Mouse (Mus musculus): ENCODE data around the gene Usp6nl. TPM values are rescaled to one million over a fixed set of nuclear protein-coding genes. Genes with fewer than 3 reads are reported as not detected.
A peak's percentile ranks its signal among the peaks of the same experiment; 100 is the strongest.

Usp6nl gene
- total RNA-seq, 1 experiment from 2014 or later = 24.0 TPM

GRCm38 (mm10) chr2:6363922-6364321 is 41.5 kb downstream of the Usp6nl start:
- ATAC-seq (replicated peaks; ENCODE audit: low read depth, poor library complexity, severe bottlenecking) = no peak

- peak; percentile 80 for ATAC-seq (replicated peaks; ENCODE audit: low read depth, poor library complexity, severe bottlenecking)
These were observed 44.1 kb downstream of the Usp6nl start for GRCm38 (mm10) chr2:6366521-6366928.

GRCm38 (mm10) chr2:6366973-6367372 is 44.5 kb downstream of the Usp6nl start:
- no peak for ATAC-seq (replicated peaks; ENCODE audit: low read depth, poor library complexity, severe bottlenecking)

- ATAC-seq (replicated peaks; ENCODE audit: low read depth, poor library complexity, severe bottlenecking) = no peak
These were observed 45.0 kb downstream of the Usp6nl start for GRCm38 (mm10) chr2:6367497-6367896.

- ATAC-seq (replicated peaks; ENCODE audit: low read depth, poor library complexity, severe bottlenecking) = no peak
These were observed 51.7 kb downstream of the Usp6nl start for GRCm38 (mm10) chr2:6374216-6374615.

DNA sequence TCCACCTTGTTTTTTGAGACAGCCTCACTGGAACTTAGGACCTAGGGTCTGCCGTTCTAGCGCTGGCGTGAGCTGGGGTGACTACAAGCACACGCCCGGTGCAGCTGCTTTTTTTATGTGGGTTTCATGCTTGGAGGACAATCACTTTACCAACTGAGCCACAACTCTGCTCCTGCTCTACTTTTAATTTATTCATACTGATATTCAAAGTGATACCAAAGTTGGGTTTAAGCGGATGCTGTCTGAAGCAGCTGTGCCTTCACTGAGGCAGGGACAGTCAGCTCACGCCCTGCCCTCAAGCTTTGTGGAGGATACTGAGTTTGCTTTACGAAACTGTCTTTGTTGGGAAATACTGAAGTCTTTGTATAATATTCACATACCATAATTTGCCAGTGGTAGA is 53.6 kb downstream of the Usp6nl start:
- no peak for ATAC-seq (replicated peaks; ENCODE audit: low read depth, poor library complexity, severe bottlenecking)

DNA sequence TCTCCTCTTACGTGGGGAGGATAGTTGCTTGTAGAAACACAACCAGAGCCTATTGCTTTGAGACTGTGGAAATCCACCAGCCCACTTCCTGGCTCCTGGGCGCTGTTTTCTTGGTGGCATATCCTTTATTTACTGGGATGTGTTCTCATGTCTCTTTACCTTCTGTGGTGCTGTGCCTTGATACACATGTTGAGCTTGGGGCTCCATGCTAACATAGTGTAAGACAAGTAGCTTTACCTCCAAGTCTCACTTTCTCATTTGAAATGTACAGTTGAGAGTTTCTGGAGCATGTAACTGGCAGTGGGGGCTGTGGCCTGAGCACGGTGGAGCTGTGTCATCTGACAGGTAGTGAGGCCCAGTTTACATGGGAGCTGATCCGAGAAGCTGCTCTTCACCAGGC is 54.5 kb downstream of the Usp6nl start:
- ATAC-seq (replicated peaks; ENCODE audit: low read depth, poor library complexity, severe bottlenecking) = no peak

DNA sequence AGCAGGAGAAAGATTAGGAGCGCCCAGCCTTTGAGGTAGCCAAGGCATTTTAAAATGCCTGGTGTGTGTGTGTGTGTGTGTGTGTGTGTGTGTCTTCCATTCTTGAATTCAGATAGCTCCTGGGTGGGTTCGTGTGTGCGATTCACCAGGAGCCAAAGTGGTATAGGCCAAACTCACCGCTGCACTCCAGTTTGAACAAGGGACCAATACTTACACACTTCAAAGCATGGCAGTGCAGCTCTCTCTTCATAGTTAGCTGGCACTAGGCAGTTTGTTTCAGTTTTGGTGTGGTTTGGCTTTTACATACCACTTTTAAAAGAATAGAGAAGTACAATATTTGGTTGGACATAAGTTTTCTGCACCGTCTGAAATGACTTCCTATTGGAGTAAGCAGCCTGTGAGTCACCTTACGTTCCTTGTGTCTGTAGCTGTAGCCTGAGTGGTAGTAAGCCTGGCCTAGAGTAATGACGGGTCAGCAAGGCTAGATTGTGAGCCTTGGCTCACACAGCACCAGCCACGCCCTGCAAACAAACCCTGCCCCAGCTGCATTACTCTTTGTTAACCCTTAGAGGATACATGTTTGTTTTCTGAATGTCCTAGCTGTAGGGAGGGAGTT is 56.2 kb downstream of the Usp6nl start:
- ATAC-seq (replicated peaks; ENCODE audit: low read depth, poor library complexity, severe bottlenecking) = peak; percentile 87

DNA sequence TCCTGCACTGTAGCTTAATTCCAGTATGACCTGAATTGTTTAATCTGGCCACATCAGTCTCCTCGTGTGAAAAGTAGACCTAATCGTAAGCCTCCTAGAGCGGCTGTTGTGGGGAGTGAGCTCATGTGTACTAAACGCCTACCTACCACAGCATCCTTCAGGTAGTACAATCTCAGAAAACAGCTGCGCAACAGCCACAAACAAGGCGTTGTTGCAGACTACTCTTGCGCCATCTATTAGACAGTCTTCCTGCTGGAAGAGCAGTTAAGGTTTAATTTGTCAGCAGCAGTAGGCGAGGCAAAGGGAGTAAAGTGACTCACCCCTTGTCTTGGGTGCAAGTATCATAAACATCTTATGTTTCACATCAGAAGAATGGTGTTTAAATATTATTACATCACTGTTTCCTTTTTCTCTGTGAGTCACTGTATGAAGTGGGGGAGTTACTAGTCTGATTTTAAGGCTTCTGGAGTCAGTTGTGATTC is 57.3 kb downstream of the Usp6nl start:
- ATAC-seq (replicated peaks; ENCODE audit: low read depth, poor library complexity, severe bottlenecking) = peak; percentile 15; the same call in 1 of the 2 replicates

- ATAC-seq (replicated peaks; ENCODE audit: low read depth, poor library complexity, severe bottlenecking) = no peak
These were observed 57.9 kb downstream of the Usp6nl start for GRCm38 (mm10) chr2:6380401-6380800.

- peak; percentile 76 for ATAC-seq (replicated peaks; ENCODE audit: low read depth, poor library complexity, severe bottlenecking)
These were observed 62.1 kb downstream of the Usp6nl start for GRCm38 (mm10) chr2:6384407-6385146.

- ATAC-seq (replicated peaks; ENCODE audit: low read depth, poor library complexity, severe bottlenecking) = no peak
These were observed 66.7 kb downstream of the Usp6nl start for GRCm38 (mm10) chr2:6389162-6389561.

- no peak for ATAC-seq (replicated peaks; ENCODE audit: low read depth, poor library complexity, severe bottlenecking)
These were observed 68.8 kb downstream of the Usp6nl start for GRCm38 (mm10) chr2:6391261-6391660.

GRCm38 (mm10) chr2:6391940-6392339 is 69.5 kb downstream of the Usp6nl start:
- ATAC-seq (replicated peaks; ENCODE audit: low read depth, poor library complexity, severe bottlenecking) = no peak

DNA sequence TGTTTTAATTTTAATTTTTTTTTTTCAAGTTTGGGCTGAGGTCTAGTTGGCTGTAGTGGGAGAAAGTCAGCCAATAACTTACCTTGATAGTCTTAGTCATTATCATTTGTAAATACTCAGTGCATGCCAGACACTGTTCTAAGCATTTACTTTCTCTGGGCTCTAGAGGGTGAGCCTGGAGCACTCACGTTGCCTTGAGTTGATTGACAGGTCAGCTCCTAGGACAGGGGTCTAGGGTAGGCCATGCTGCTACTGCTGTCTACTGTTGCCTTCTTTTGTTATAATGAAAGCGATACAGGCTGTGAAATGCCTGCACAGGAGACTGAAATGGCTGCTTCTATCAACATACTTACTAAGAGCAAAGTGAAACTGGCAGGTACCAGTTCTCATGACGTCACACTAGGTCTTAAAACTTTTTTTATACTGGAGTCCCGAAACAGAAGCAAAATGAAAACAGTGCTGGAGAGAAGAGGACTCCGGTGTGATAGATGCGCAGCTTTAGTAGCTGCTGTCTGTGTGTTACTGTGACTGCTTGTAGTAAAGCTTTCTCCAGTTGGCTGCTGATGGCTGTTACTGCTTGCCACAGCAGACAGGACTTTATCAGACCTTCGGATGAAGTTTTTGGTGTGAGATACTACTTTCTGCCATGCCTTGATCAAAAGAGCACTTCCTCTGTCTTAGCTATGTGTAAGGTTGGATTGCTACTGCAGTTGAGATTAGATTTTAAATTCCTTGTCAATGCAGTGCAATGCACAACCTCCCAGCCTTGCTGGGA is 73.6 kb downstream of the Usp6nl start:
- ATAC-seq (replicated peaks; ENCODE audit: low read depth, poor library complexity, severe bottlenecking) = peak; percentile 43

- peak; percentile 43 for ATAC-seq (replicated peaks; ENCODE audit: low read depth, poor library complexity, severe bottlenecking)
These were observed 74.2 kb downstream of the Usp6nl start for GRCm38 (mm10) chr2:6396626-6397146.

DNA sequence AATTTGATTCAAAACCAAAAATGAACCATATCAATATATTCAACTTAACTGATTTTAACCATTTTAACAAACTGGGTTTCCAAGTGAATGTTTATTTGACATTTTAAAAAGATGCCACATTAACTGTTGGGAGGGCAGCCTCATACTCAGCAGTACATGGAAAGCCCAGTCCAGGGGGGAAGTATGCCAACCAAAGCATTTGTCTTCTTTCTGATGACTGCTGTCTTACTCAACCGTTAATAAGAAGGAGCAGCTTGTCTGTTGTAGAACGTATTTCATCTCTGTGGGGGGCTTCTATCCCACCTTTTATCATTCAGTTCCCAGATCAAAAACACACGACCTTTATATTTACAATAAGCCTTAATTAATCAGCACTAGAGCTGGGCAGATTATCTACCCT is 74.7 kb downstream of the Usp6nl start:
- no peak for ATAC-seq (replicated peaks; ENCODE audit: low read depth, poor library complexity, severe bottlenecking)

DNA sequence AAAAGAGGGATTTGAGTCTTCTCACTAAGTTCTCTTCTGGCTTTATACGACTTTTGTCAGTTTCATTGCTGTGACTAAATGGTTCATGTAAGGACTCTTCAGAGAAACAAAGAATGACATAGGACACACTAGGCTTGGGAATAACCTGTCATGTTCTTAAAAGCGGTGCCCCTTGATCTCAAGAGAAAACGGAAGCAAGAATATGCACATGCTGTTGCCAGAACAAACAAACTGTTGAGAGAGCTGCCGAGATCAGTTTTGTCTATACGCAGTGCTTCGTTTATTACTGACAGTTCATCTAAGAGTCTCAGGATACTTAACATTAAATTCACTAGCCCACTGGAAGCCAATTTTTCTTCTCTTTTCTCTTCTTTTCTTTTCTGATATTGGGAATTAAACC is 76.4 kb downstream of the Usp6nl start:
- no peak for ATAC-seq (replicated peaks; ENCODE audit: low read depth, poor library complexity, severe bottlenecking)

- no peak for ATAC-seq (replicated peaks; ENCODE audit: low read depth, poor library complexity, severe bottlenecking)
These were observed 78.6 kb downstream of the Usp6nl start for GRCm38 (mm10) chr2:6401039-6401438.

DNA sequence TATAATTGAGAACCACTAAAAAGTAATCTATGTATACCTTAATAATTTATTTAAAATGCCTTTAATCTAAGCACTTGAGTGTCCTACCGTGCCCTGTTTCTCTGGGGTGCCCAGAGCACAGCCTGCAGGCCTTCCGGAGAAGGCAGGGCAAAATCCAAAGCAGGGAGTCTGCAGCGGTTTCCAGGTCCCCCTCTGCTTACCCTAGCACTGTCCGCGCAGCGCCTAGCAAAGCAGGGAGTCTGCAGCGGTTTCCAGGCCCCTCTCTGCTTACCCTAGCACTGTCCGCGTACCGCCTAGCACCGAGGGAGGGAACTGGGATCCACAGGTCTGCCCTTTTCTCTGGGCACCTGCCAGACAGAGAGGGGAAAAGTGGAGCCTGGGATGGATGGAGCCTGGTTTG is 80.9 kb downstream of the Usp6nl start:
- no peak for ATAC-seq (replicated peaks; ENCODE audit: low read depth, poor library complexity, severe bottlenecking)

DNA sequence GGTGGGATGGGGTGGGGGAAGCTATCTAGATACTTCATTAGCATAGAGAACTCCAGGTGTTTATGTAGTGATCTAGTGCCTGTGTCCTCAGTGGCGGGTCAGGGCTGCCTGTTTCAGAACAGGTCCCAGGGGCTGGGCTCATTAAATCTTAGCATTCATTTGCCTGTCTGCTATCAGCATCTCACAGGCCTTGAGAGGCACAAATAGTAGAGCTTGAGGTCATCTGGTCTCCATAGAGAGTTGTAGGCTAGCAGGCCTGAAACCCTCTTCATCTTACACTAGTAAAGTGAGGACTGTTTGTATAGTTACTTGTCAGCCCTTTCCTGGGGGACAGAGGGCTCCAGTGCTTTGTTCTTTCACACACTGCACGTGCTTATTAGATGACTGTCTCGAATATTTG is 81.5 kb downstream of the Usp6nl start:
- no peak for ATAC-seq (replicated peaks; ENCODE audit: low read depth, poor library complexity, severe bottlenecking)
